Mouse (Mus musculus) liver, embryonic 14.5 days (tissue): ENCODE results near the gene Fam19a2. TPM values are rescaled to one million over a fixed set of nuclear protein-coding genes. Genes with fewer than 3 reads are reported as not detected.

ENCODE experiments used
- ATAC-seq: fragments of 200-750 bp; cut with Nextera tagmentation; 2 replicates; pipeline ENCODE4 v1.8.0; 2017; ENCODE audit warnings: moderate number of reproducible peaks, mild to moderate bottlenecking, moderate library complexity; ENCODE audit not compliant: insufficient read depth
- DNase-seq, 3 experiments: peaks; one replicate each; pipeline ENCODE4 v3.0.0-alpha.2; 2012 to 2013; ENCODE audit warnings: low read depth in 3 of 3, low spot score in 3 of 3
- H3K27ac ChIP-seq: fragments of 300-500 bp; sonication (generic); 2 replicates; pipeline ENCODE4 v1.5.1; 2014; ENCODE audit warnings: moderate library complexity, mild to moderate bottlenecking, control low read depth, inconsistent platforms
- H3K27me3 ChIP-seq: fragments of 300-500 bp; sonication (generic); 2 replicates; pipeline ENCODE4 v1.6.1; 2014; ENCODE audit warnings: mild to moderate bottlenecking, low read length, moderate library complexity; ENCODE audit not compliant: control insufficient read depth, insufficient read depth
- H3K36me3 ChIP-seq: fragments of 300-500 bp; sonication (generic); replicated peaks from 2 replicates; pipeline ENCODE4 v1.6.1; 2014; ENCODE audit warnings: low read depth; ENCODE audit not compliant: control insufficient read depth, insufficient read depth
- H3K4me1 ChIP-seq, 2 experiments: fragments of 200-500 bp in 1 of 2; fragments of 300-500 bp in 1 of 2; sonication (generic) in 1 of 2; replicated peaks; 2 replicates each; pipeline ENCODE4 v1.6.1; 2012 to 2014; ENCODE audit warnings: antibody characterized with exemption in 1 of 2, inconsistent platforms in 1 of 2, low read length in 1 of 2; ENCODE audit not compliant: control insufficient read depth in 2 of 2, insufficient read depth in 2 of 2
- H3K4me2 ChIP-seq: fragments of 300-500 bp; sonication (generic); 2 replicates; pipeline ENCODE4 v1.6.1; 2014; ENCODE audit warnings: low read depth, mild to moderate bottlenecking, control low read depth, moderate library complexity
- H3K4me3 ChIP-seq, 2 experiments: fragments of 200-500 bp in 1 of 2; fragments of 300-500 bp in 1 of 2; sonication (generic) in 1 of 2; 2 replicates each; pipeline ENCODE4 v1.5.1; 2012 to 2014; ENCODE audit warnings: low read depth in 2 of 2, low read length in 2 of 2, mild to moderate bottlenecking in 2 of 2, control low read depth in 1 of 2, inconsistent platforms in 1 of 2, moderate library complexity in 1 of 2; ENCODE audit not compliant: insufficient read depth in 1 of 2
- H3K9ac ChIP-seq: fragments of 300-500 bp; sonication (generic); replicated peaks from 2 replicates; pipeline ENCODE4 v1.6.1; 2014; ENCODE audit warnings: mild to moderate bottlenecking, control low read depth, moderate library complexity
- H3K9me3 ChIP-seq: fragments of 300-500 bp; sonication (generic); 2 replicates; pipeline ENCODE4 v1.6.1; 2016; ENCODE audit warnings: low read length, mixed read lengths; ENCODE audit not compliant: control insufficient read depth
- CTCF ChIP-seq: IDR thresholded peaks from 2 replicates; pipeline ENCODE4 v1.5.1; 2016; ENCODE audit warnings: antibody characterized with exemption, low read depth, control low read depth
- EP300 ChIP-seq: IDR thresholded peaks from 2 replicates; pipeline ENCODE4 v1.6.1; 2016; ENCODE audit warnings: antibody characterized with exemption, low read depth
- WGBS: fragments of 180-500 bp; shearing (Covaris S2); extraction: QIAGEN DNeasy Blood & Tissue Kit; methylation state at CpG from one replicate; pipeline ENCODE4 v1.1.7; 2014; ENCODE audit not compliant: insufficient replicate concordance; 5-methylcytosine and 5-hydroxymethylcytosine counted together
- polyA plus RNA-seq, 2 experiments: library from polyadenylated mRNA; depleted of rRNA in 1 of 2; stranded (reverse) in 1 of 2; unstranded in 1 of 2; fragments of >200 nt; fragmentation: Nextera tagmentation in 1 of 2; extraction: Ambion mirVana in 1 of 2; gene quantifications; 2 replicates each; pipeline versions ENCODE4 v1.2.1 to v1.2.3; 2012 to 2014

Fam19a2 gene
- polyA plus RNA-seq, 2 experiments: 0.12 to 0.20 TPM

GRCm38 (mm10) chr10:123456800-123457199 lies 193.0 kb downstream of the Fam19a2 start:
- no peak overlapping the region for H3K27ac ChIP-seq
- H3K4me3 ChIP-seq: no peak overlapping the region
- no peak overlapping the region for H3K9ac ChIP-seq
- no peaks in the 10 kb centered on the region for H3K27me3 ChIP-seq
- no peaks in the 10 kb centered on the region for H3K4me1 ChIP-seq
- 72% methylated on average over 1 of the region's 1 CpGs for WGBS
- TF ChIP-seq CTCF (no peak), EP300 (no peak)
- no peak overlapping the region for H3K4me2 ChIP-seq
- H3K36me3 ChIP-seq: no peaks in the 10 kb centered on the region
- DNase-seq (no peak), ATAC-seq (no peak)
- H3K9me3 ChIP-seq: no peaks in the 10 kb centered on the region; the same call in 1 of the 2 replicates

- Histone ChIP-seq H3K36me3 (no peaks in the 10 kb centered on the region), H3K9me3 (no peaks in the 10 kb centered on the region; the same call in 1 of the 2 replicates), H3K4me3 (no peak overlapping the region), H3K4me2 (no peak overlapping the region), H3K4me1 (no peaks in the 10 kb centered on the region), H3K27me3 (no peaks in the 10 kb centered on the region), H3K27ac (no peak overlapping the region), H3K9ac (no peak overlapping the region)
- 63% methylated on average over 5 of the region's 5 CpGs for WGBS
- ATAC-seq (no peak), DNase-seq (no peak)
- no peak for TF ChIP-seq CTCF
- TF ChIP-seq EP300: no peak
Observed at GRCm38 (mm10) chr10:123460466-123460865, 196.7 kb downstream of the Fam19a2 start.

DNA sequence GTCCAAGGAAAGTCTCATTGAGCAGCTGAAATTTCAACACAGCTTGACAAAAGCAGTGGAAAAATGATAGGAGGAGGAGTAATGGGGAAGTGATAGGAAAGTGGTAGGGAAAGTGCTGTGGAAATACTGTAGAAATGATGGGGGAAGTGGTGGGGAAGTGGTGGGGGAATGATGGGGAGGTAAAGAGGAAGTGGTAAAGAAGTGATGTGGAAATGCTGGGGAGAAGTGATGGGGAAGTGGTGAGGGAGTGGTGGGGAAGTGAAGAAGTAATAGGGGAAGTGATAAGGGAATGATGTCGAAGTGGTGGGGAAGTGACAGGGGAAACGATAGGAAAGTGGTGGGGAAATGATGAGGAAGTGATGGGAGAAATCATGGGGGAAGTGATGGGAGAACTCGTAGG lies 198.5 kb downstream of the Fam19a2 start:
- H3K36me3 ChIP-seq: no peaks in the 10 kb centered on the region
- H3K27me3 ChIP-seq: no peaks in the 10 kb centered on the region
- H3K27ac ChIP-seq: no peak overlapping the region
- H3K4me3 ChIP-seq: no peak overlapping the region
- H3K4me2 ChIP-seq: no peak overlapping the region
- no peak for TF ChIP-seq CTCF
- TF ChIP-seq EP300: no peak
- WGBS: 40% methylated on average over 3 of the region's 3 CpGs
- no peak for ATAC-seq
- no peak for DNase-seq
- no peak overlapping the region for H3K9ac ChIP-seq
- H3K9me3 ChIP-seq: no peaks in the 10 kb centered on the region; the same call in 1 of the 2 replicates
- no peaks in the 10 kb centered on the region for H3K4me1 ChIP-seq

GRCm38 (mm10) chr10:123514749-123515148 lies 251.0 kb downstream of the Fam19a2 start:
- DNase-seq (no peak), ATAC-seq (no peak)
- no peak overlapping the region for H3K27ac ChIP-seq
- H3K4me3 ChIP-seq: no peak overlapping the region
- H3K27me3 ChIP-seq: no peaks in the 10 kb centered on the region
- no peak overlapping the region for H3K4me2 ChIP-seq
- H3K36me3 ChIP-seq: no peaks in the 10 kb centered on the region
- TF ChIP-seq CTCF (no peak), EP300 (no peak)
- H3K9me3 ChIP-seq: no peaks in the 10 kb centered on the region
- no peaks in the 10 kb centered on the region for H3K4me1 ChIP-seq
- H3K9ac ChIP-seq: no peak overlapping the region
- 58% methylated on average over 3 of the region's 3 CpGs for WGBS

DNA sequence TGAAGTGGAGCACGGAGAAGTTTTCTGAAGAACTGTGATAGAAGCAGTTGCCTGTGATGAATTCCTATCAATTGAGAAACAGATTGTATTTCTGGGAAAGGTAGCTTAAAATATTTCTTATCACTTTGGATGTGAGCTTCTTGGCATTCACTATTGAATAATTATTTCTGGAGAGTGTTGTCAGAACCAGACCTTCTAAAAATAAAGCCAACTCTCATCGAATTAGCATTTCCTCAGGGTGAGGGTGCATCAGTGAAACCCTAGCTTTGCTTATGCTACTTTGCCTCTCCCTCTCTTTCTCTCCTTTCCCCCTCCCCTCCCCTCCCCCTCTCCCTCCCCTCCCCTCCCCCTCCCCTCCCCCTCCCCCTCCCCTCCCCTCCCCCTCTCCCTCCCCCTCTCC lies 256.8 kb downstream of the Fam19a2 start:
- H3K9me3 ChIP-seq: no peaks in the 10 kb centered on the region
- no peak for ATAC-seq
- DNase-seq: no peak
- 64% methylated on average over 2 of the region's 2 CpGs for WGBS
- TF ChIP-seq EP300 (no peak), CTCF (no peak)
- no peaks in the 10 kb centered on the region for H3K27me3 ChIP-seq
- H3K4me3 ChIP-seq: no peak overlapping the region
- no peak overlapping the region for H3K4me2 ChIP-seq
- no peak overlapping the region for H3K9ac ChIP-seq
- no peaks in the 10 kb centered on the region for H3K36me3 ChIP-seq
- no peaks in the 10 kb centered on the region for H3K4me1 ChIP-seq
- no peak overlapping the region for H3K27ac ChIP-seq
